29 mouse cellular contexts compared by ENCODE assay signal in genomic region chr8:113990718-113991117, GRCm38 (mm10).
DNase-seq lines count a peak whose midpoint lies in the region; ATAC-seq lines count a peak whose summit lies in the region.
"Had no signal": no experiment of that assay in that cellular context is flagged by ENCODE, and none has a peak within 500 bp of the region (broad histone marks: within the 10 kb centered on the region; RNA-seq: fewer than 3 reads in every experiment).

No protein-coding gene starts in this region.

- no peak overlapping the region for H3K4me3 ChIP-seq in kidney, embryonic 16.5 days (ENCODE audit: low read length)
- H3K4me3 ChIP-seq in embryonic facial prominence, embryonic 13.5 days, result no peak overlapping the region
- no peak overlapping the region for H3K4me3 ChIP-seq in limb, embryonic 13.5 days
- H3K4me3 ChIP-seq in midbrain, embryonic 13.5 days (replicated peaks), result no peak overlapping the region
- H3K4me3 ChIP-seq: forebrain, embryonic 10.5 days; forebrain, embryonic 15.5 days; gastrocnemius, adult 2 months; hindbrain, embryonic 15.5 days; liver, embryonic 15.5 days; midbrain, embryonic 15.5 days; neural tube, embryonic 12.5 days had no signal

- H3K4me1 ChIP-seq in kidney, embryonic 16.5 days (ENCODE audit: insufficient read depth, low read length), result peaks cover 3% of the 10 kb centered on the region
- peaks cover 16% of the 10 kb centered on the region for H3K4me1 ChIP-seq in embryonic facial prominence, embryonic 13.5 days
- peaks cover 22% of the 10 kb centered on the region for H3K4me1 ChIP-seq in limb, embryonic 13.5 days
- H3K4me1 ChIP-seq in midbrain, embryonic 13.5 days (replicated peaks), result no peaks in the 10 kb centered on the region
- H3K4me1 ChIP-seq: forebrain, embryonic 15.5 days; hindbrain, embryonic 15.5 days; liver, embryonic 15.5 days; midbrain, embryonic 15.5 days; neural tube, embryonic 12.5 days had no signal

- DNase-seq in kidney, postnatal 10 days, result no peak
- peak; percentile 26 for DNase-seq in fibroblast of lung, adult 2 months (ENCODE audit: low read depth)
- no peak for DNase-seq in heart, postnatal 10 days
- DNase-seq in ovary, postnatal 10 days (ENCODE audit: low spot score), result no peak
- DNase-seq: adrenal gland, adult 2 months; adrenal gland, postnatal 36 days; cerebellum, adult 18-20 months; gastrocnemius, adult 2 months; gastrocnemius, postnatal 36 days; heart, adult 18-20 months; kidney, adult 18-20 months; kidney, postnatal 36 days; lung, embryonic 14.5 days; lung, postnatal 14 days; thymus, postnatal 14 days had no signal

- no peak overlapping the region for H3K27ac ChIP-seq in kidney, embryonic 16.5 days (ENCODE audit: low read length)
- H3K27ac ChIP-seq in embryonic facial prominence, embryonic 13.5 days, result no peak overlapping the region
- no peak overlapping the region for H3K27ac ChIP-seq in limb, embryonic 13.5 days
- H3K27ac ChIP-seq in midbrain, embryonic 13.5 days, result no peak overlapping the region
- H3K27ac ChIP-seq: forebrain, embryonic 10.5 days; forebrain, embryonic 15.5 days; gastrocnemius, adult 2 months; hindbrain, embryonic 15.5 days; liver, embryonic 15.5 days; midbrain, embryonic 15.5 days; neural tube, embryonic 12.5 days had no signal

- no peak overlapping the region for H3K9ac ChIP-seq in kidney, embryonic 16.5 days (replicated peaks; ENCODE audit: low read length)
- no peak overlapping the region for H3K9ac ChIP-seq in embryonic facial prominence, embryonic 13.5 days
- H3K9ac ChIP-seq in limb, embryonic 13.5 days, result no peak overlapping the region
- H3K9ac ChIP-seq in midbrain, embryonic 13.5 days (replicated peaks), result no peak overlapping the region
- H3K9ac ChIP-seq: forebrain, embryonic 15.5 days; hindbrain, embryonic 15.5 days; liver, embryonic 15.5 days; lung, embryonic 14.5 days; midbrain, embryonic 15.5 days; neural tube, embryonic 12.5 days had no signal

- H3K36me3 ChIP-seq in kidney, embryonic 16.5 days (ENCODE audit: insufficient read depth, low read length), result no peaks in the 10 kb centered on the region
- no peaks in the 10 kb centered on the region for H3K36me3 ChIP-seq in embryonic facial prominence, embryonic 13.5 days
- no peaks in the 10 kb centered on the region for H3K36me3 ChIP-seq in limb, embryonic 13.5 days
- no peaks in the 10 kb centered on the region for H3K36me3 ChIP-seq in midbrain, embryonic 13.5 days
- H3K36me3 ChIP-seq: forebrain, embryonic 10.5 days; forebrain, embryonic 15.5 days; hindbrain, embryonic 15.5 days; liver, embryonic 15.5 days; midbrain, embryonic 15.5 days; neural tube, embryonic 12.5 days had no signal

- ATAC-seq in kidney, embryonic 16.5 days (ENCODE audit: low FRiP score, low TSS enrichment), result peak; percentile 46; the same call in 1 of the 2 replicates
- peak; percentile 85 for ATAC-seq in embryonic facial prominence, embryonic 13.5 days (ENCODE audit: insufficient number of reproducible peaks, insufficient read depth, low FRiP score, low TSS enrichment, low read depth)
- peak; percentile 72; the same call in 1 of the 2 replicates for ATAC-seq in limb, embryonic 13.5 days (ENCODE audit: low FRiP score, low read depth)
- ATAC-seq in midbrain, embryonic 13.5 days, result no peak
- ATAC-seq: activated CD4-positive, CD25-positive, alpha-beta regulatory T cell, adult 4 months; forebrain, embryonic 15.5 days; inflammation-experienced regulatory T-cells, adult 6 months; midbrain, embryonic 15.5 days had no signal

- no peaks in the 10 kb centered on the region for H3K27me3 ChIP-seq in kidney, embryonic 16.5 days (ENCODE audit: insufficient read depth, low read length)
- peaks cover 7% of the 10 kb centered on the region; the same call in 1 of the 2 replicates for H3K27me3 ChIP-seq in embryonic facial prominence, embryonic 13.5 days
- H3K27me3 ChIP-seq in limb, embryonic 13.5 days, result peaks cover 29% of the 10 kb centered on the region
- no peaks in the 10 kb centered on the region for H3K27me3 ChIP-seq in midbrain, embryonic 13.5 days
- H3K27me3 ChIP-seq: CH12.LX; forebrain, embryonic 15.5 days; hindbrain, embryonic 15.5 days; midbrain, embryonic 15.5 days; neural tube, embryonic 12.5 days had no signal

- H3K4me2 ChIP-seq in kidney, embryonic 16.5 days (replicated peaks; ENCODE audit: low read depth, low read length), result no peak overlapping the region
- H3K4me2 ChIP-seq in embryonic facial prominence, embryonic 13.5 days, result no peak overlapping the region
- peak overlapping the region; percentile 19 for H3K4me2 ChIP-seq in limb, embryonic 13.5 days (replicated peaks)
- no peak overlapping the region for H3K4me2 ChIP-seq in midbrain, embryonic 13.5 days (replicated peaks)
- H3K4me2 ChIP-seq: forebrain, embryonic 15.5 days; heart, embryonic 11.5 days; hindbrain, embryonic 15.5 days; liver, embryonic 15.5 days; lung, embryonic 14.5 days; midbrain, embryonic 15.5 days; neural tube, embryonic 12.5 days had no signal

- no peaks in the 10 kb centered on the region for H3K9me3 ChIP-seq in kidney, embryonic 16.5 days (ENCODE audit: low read length)
- no peaks in the 10 kb centered on the region for H3K9me3 ChIP-seq in embryonic facial prominence, embryonic 13.5 days
- H3K9me3 ChIP-seq in limb, embryonic 13.5 days, result no peaks in the 10 kb centered on the region
- no peaks in the 10 kb centered on the region for H3K9me3 ChIP-seq in midbrain, embryonic 13.5 days
- H3K9me3 ChIP-seq: forebrain, embryonic 10.5 days; forebrain, embryonic 15.5 days; hindbrain, embryonic 15.5 days; liver, embryonic 15.5 days; midbrain, embryonic 15.5 days; neural tube, embryonic 12.5 days had no signal

- WGBS in kidney, embryonic 16.5 days, result 34% methylated on average over 9 of the region's 9 CpGs
- WGBS in embryonic facial prominence, embryonic 13.5 days, result 40% methylated on average over 9 of the region's 9 CpGs
- WGBS in limb, embryonic 13.5 days, result 30% methylated on average over 9 of the region's 9 CpGs
- 92% methylated on average over 9 of the region's 9 CpGs for WGBS in midbrain, embryonic 13.5 days

- intact Hi-C loops in heart, postnatal 10 days (cut with DNase I), result no loop called here
